Mouse (Mus musculus) forebrain, embryonic 14.5 days (tissue): ENCODE results near the gene Chtop. TPM values are rescaled to one million over a fixed set of nuclear protein-coding genes. Genes with fewer than 3 reads are reported as not detected.

Experiments
- ATAC-seq: fragments of 200-750 bp; cut with Nextera tagmentation; 2 replicates; pipeline ENCODE4 v1.8.0; 2017; ENCODE audit warnings: mild to moderate bottlenecking, moderate library complexity
- DNase-seq: peaks from one replicate; pipeline ENCODE4 v3.0.0-alpha.2; 2015; ENCODE audit warnings: low spot score
- H3K27ac ChIP-seq: fragments of 300-500 bp; sonication (generic); 2 replicates; pipeline ENCODE4 v1.5.1; 2014; ENCODE audit warnings: low read depth, mild to moderate bottlenecking, control low read depth, low read length, moderate library complexity
- H3K27me3 ChIP-seq: fragments of 300-500 bp; sonication (generic); replicated peaks from 2 replicates; pipeline ENCODE4 v1.6.1; 2014; ENCODE audit warnings: low read length, control low read depth, mixed read lengths; ENCODE audit not compliant: control insufficient read depth, insufficient read depth
- H3K36me3 ChIP-seq: fragments of 300-500 bp; sonication (generic); 2 replicates; pipeline ENCODE4 v1.6.1; 2014; ENCODE audit warnings: low read length, control low read depth; ENCODE audit not compliant: control insufficient read depth, insufficient read depth
- H3K4me1 ChIP-seq: fragments of 300-500 bp; sonication (generic); 2 replicates; pipeline ENCODE4 v1.6.1; 2014; ENCODE audit warnings: antibody characterized with exemption, low read length, control low read depth; ENCODE audit not compliant: control insufficient read depth, insufficient read depth
- H3K4me2 ChIP-seq: fragments of 300-500 bp; sonication (generic); 2 replicates; pipeline ENCODE4 v1.6.1; 2014; ENCODE audit warnings: mild to moderate bottlenecking, control low read depth, low read length
- H3K4me3 ChIP-seq: fragments of 300-500 bp; sonication (generic); 2 replicates; pipeline ENCODE4 v1.5.1; 2014; ENCODE audit warnings: low read depth, low read length, control low read depth
- H3K9ac ChIP-seq: fragments of 300-500 bp; sonication (generic); 2 replicates; pipeline ENCODE4 v1.6.1; 2014; ENCODE audit warnings: mild to moderate bottlenecking, low read length, control low read depth, moderate library complexity
- H3K9me3 ChIP-seq: fragments of 300-500 bp; sonication (generic); replicated peaks from 2 replicates; pipeline ENCODE4 v1.6.1; 2016; ENCODE audit warnings: low read length, control low read depth, mixed read lengths; ENCODE audit not compliant: control insufficient read depth
- WGBS: fragments of 180-500 bp; shearing (Covaris S2); extraction: QIAGEN DNeasy Blood & Tissue Kit; methylation state at CpG from one replicate; pipeline ENCODE4 v1.1.7; 2014; 5-methylcytosine and 5-hydroxymethylcytosine counted together
- polyA plus RNA-seq: library from polyadenylated mRNA; unstranded; fragments of >200 nt; fragmentation: Nextera tagmentation; extraction: Ambion mirVana; gene quantifications from 2 replicates; pipeline ENCODE4 v1.2.1, GENCODE M21; 2014

Chtop gene
- polyA plus RNA-seq, 1 experiment from 2014 or later, result 137 TPM

GRCm38 (mm10) chr3:90462579-90462978, 46.7 kb downstream of the Chtop start:
- Histone ChIP-seq H3K4me2 (no peak overlapping the region), H3K36me3 (no peaks in the 10 kb centered on the region), H3K27ac (no peak overlapping the region), H3K9ac (no peak overlapping the region), H3K9me3 (no peaks in the 10 kb centered on the region), H3K27me3 (peaks cover 37% of the 10 kb centered on the region), H3K4me3 (no peak overlapping the region), H3K4me1 (peaks cover 6% of the 10 kb centered on the region; the same call in 1 of the 2 replicates)
- ATAC-seq (no peak), DNase-seq (no peak)
- WGBS, result 28% methylated on average over 7 of the region's 7 CpGs

- 88% methylated on average over 3 of the region's 3 CpGs for WGBS
- ATAC-seq, result no peak
- peaks cover 37% of the 10 kb centered on the region for H3K27me3 ChIP-seq
Observed at GRCm38 (mm10) chr3:90461935-90462334, 47.4 kb downstream of the Chtop start.

GRCm38 (mm10) chr3:90460315-90460714, 49.0 kb downstream of the Chtop start:
- no peak overlapping the region for H3K4me2 ChIP-seq
- DNase-seq (no peak), ATAC-seq (no peak)
- H3K9me3 ChIP-seq, result no peaks in the 10 kb centered on the region
- no peak overlapping the region for H3K9ac ChIP-seq
- H3K4me1 ChIP-seq, result peaks cover 3% of the 10 kb centered on the region; the same call in 1 of the 2 replicates
- H3K4me3 ChIP-seq, result no peak overlapping the region
- peaks cover 30% of the 10 kb centered on the region for H3K27me3 ChIP-seq
- H3K27ac ChIP-seq, result no peak overlapping the region
- 79% methylated on average over 5 of the region's 5 CpGs for WGBS
- no peaks in the 10 kb centered on the region for H3K36me3 ChIP-seq

More at GRCm38 (mm10) chr3:90461935-90462334, 47.4 kb downstream of the Chtop start:
- no peaks in the 10 kb centered on the region for H3K36me3 ChIP-seq
- H3K9me3 ChIP-seq, result no peaks in the 10 kb centered on the region
- no peak for DNase-seq
- H3K4me1 ChIP-seq, result peaks cover 6% of the 10 kb centered on the region; the same call in 1 of the 2 replicates
- no peak overlapping the region for H3K9ac ChIP-seq
- no peak overlapping the region for H3K27ac ChIP-seq
- H3K4me2 ChIP-seq, result no peak overlapping the region
- no peak overlapping the region for H3K4me3 ChIP-seq

GRCm38 (mm10) chr3:90459727-90460126, 49.6 kb downstream of the Chtop start:
- 80% methylated on average over 9 of the region's 9 CpGs for WGBS
- Histone ChIP-seq H3K36me3 (no peaks in the 10 kb centered on the region), H3K4me1 (no peaks in the 10 kb centered on the region), H3K9me3 (no peaks in the 10 kb centered on the region), H3K27ac (no peak overlapping the region), H3K27me3 (peaks cover 25% of the 10 kb centered on the region), H3K4me2 (no peak overlapping the region), H3K4me3 (no peak overlapping the region), H3K9ac (no peak overlapping the region)
- DNase-seq, result no peak
- no peak for ATAC-seq

GRCm38 (mm10) chr3:90454931-90455330, 54.4 kb downstream of the Chtop start:
- H3K9ac ChIP-seq, result no peak overlapping the region
- no peaks in the 10 kb centered on the region for H3K9me3 ChIP-seq
- H3K27me3 ChIP-seq, result no peaks in the 10 kb centered on the region
- DNase-seq (no peak), ATAC-seq (no peak)
- no peaks in the 10 kb centered on the region for H3K4me1 ChIP-seq
- no peak overlapping the region for H3K27ac ChIP-seq
- no peak overlapping the region for H3K4me2 ChIP-seq
- no peak overlapping the region for H3K4me3 ChIP-seq
- no peaks in the 10 kb centered on the region for H3K36me3 ChIP-seq
- WGBS, result 85% methylated on average over 14 of the region's 14 CpGs

GRCm38 (mm10) chr3:90451396-90452095, 57.8 kb downstream of the Chtop start:
- 63% methylated on average over 10 of the region's 10 CpGs for WGBS
- H3K9me3 ChIP-seq, result no peaks in the 10 kb centered on the region
- H3K9ac ChIP-seq, result no peak overlapping the region
- H3K4me1 ChIP-seq, result no peaks in the 10 kb centered on the region
- H3K27ac ChIP-seq, result no peak overlapping the region
- DNase-seq, result no peak
- H3K36me3 ChIP-seq, result no peaks in the 10 kb centered on the region
- H3K27me3 ChIP-seq, result no peaks in the 10 kb centered on the region
- no peak overlapping the region for H3K4me3 ChIP-seq
- ATAC-seq, result no peak
- no peak overlapping the region for H3K4me2 ChIP-seq

- no peak overlapping the region for H3K4me3 ChIP-seq
- WGBS, result 45% methylated on average over 12 of the region's 12 CpGs
- no peak for ATAC-seq
- no peak overlapping the region for H3K27ac ChIP-seq
- H3K27me3 ChIP-seq, result no peaks in the 10 kb centered on the region
- no peak for DNase-seq
- 0 out of 2 replicates have a peak overlapping the region, but pooled peaks have one; percentile 17 for H3K9ac ChIP-seq
- no peaks in the 10 kb centered on the region for H3K9me3 ChIP-seq
- H3K36me3 ChIP-seq, result no peaks in the 10 kb centered on the region
- peaks cover 3% of the 10 kb centered on the region; the same call in 1 of the 2 replicates for H3K4me1 ChIP-seq
- no peak overlapping the region for H3K4me2 ChIP-seq
Observed at GRCm38 (mm10) chr3:90450874-90451273, 58.4 kb downstream of the Chtop start.

Other genes starting within 250 kb of the Chtop start
- gene Dennd4b, start 244.3 kb downstream of the Chtop start, polyA plus RNA-seq, result 3.4 and 3.7 TPM in 2 replicates
- gene Gatad2b, start 216.3 kb downstream of the Chtop start, polyA plus RNA-seq, result 14.4 and 15.7 TPM in 2 replicates
- gene Slc27a3, start 119.6 kb downstream of the Chtop start, polyA plus RNA-seq, result 11.9 and 13.4 TPM in 2 replicates
- gene Ints3, start 75.9 kb downstream of the Chtop start, polyA plus RNA-seq, result 20.7 and 25.3 TPM in 2 replicates
- 2.5 and 3.4 TPM in 2 replicates for gene Npr1, start 43.6 kb downstream of the Chtop start, polyA plus RNA-seq
- gene Ilf2, start 33.4 kb downstream of the Chtop start, polyA plus RNA-seq, result 266 and 312 TPM in 2 replicates
- 76.7 and 77.3 TPM in 2 replicates for gene Snapin, start 18.5 kb downstream of the Chtop start, polyA plus RNA-seq
- gene S100a1, start 4.9 kb upstream of the Chtop start, polyA plus RNA-seq, result 12.5 and 13.1 TPM in 2 replicates
- 9.4 and 11.1 TPM in 2 replicates for gene S100a13, start 4.9 kb upstream of the Chtop start, polyA plus RNA-seq
- not detected in 2 replicates for gene S100a14, start 17.4 kb upstream of the Chtop start, polyA plus RNA-seq
- gene S100a16, start 27.8 kb upstream of the Chtop start, polyA plus RNA-seq, result 40.6 and 43.2 TPM in 2 replicates
- not detected in 2 replicates for gene S100a3, start 51.1 kb upstream of the Chtop start, polyA plus RNA-seq
- gene S100a2, start 80.7 kb upstream of the Chtop start, polyA plus RNA-seq, result not detected in 2 replicates
- not detected in 2 replicates for gene Gm42674, start 92.4 kb upstream of the Chtop start, polyA plus RNA-seq
- 1.3 and 1.9 TPM in 2 replicates for gene S100a4, start 94.3 kb upstream of the Chtop start, polyA plus RNA-seq
- not detected in 2 replicates for gene S100a5, start 99.0 kb upstream of the Chtop start, polyA plus RNA-seq
- 19.6 and 22.8 TPM in 2 replicates for gene S100a6, start 103.4 kb upstream of the Chtop start, polyA plus RNA-seq
- gene S100a7a, start 144.5 kb upstream of the Chtop start, polyA plus RNA-seq, result not detected in 2 replicates
- 1.5 and 3.3 TPM in 2 replicates for gene S100a8, start 159.5 kb upstream of the Chtop start, polyA plus RNA-seq
- gene S100a9, start 186.2 kb upstream of the Chtop start, polyA plus RNA-seq, result 2.0 and 3.1 TPM in 2 replicates
- not detected in 2 replicates for gene Pglyrp4, start 217.4 kb upstream of the Chtop start, polyA plus RNA-seq